Mouse (Mus musculus): Measurements from ENCODE around the gene Exoc2. TPM values are rescaled to one million over a fixed set of nuclear protein-coding genes. Genes with fewer than 3 reads are reported as not detected.

Gene Exoc2
- total and polyA plus RNA-seq, 2 experiments, result 3.3 to 10.9 TPM

- Histone ChIP-seq H3K79me2 (ENCODE audit: control insufficient read depth, insufficient read depth, low read length) (no peaks in the 10 kb centered on the region), H3K4me3 (ENCODE audit: insufficient read depth, low read depth, low read length) (no peak overlapping the region), H3K4me1 (ENCODE audit: control insufficient read depth, insufficient read depth, low read length) (peaks cover 5% of the 10 kb centered on the region; the same call in 1 of the 2 replicates), H3K27ac (replicated peaks; ENCODE audit: insufficient read depth, low read depth, low read length) (no peak overlapping the region), H3K36me3 (ENCODE audit: control insufficient read depth, insufficient read depth, low read length) (no peaks in the 10 kb centered on the region), H3K9ac (ENCODE audit: low read depth, low read length) (no peak overlapping the region), H3K27me3 (ENCODE audit: control insufficient read depth, insufficient read depth, low read length) (no peaks in the 10 kb centered on the region)
- no peak for DNase-seq (ENCODE audit: extremely low read depth, low read depth, low spot score)
- TF ChIP-seq POLR2A (IDR thresholded peaks at IDR 0.05; ENCODE audit: extremely low read depth, insufficient read depth, low read length) (no peak), CTCF (IDR thresholded peaks at IDR 0.05; ENCODE audit: low read depth, low read length) (no peak)
- 46% methylated on average over 2 of the region's 2 CpGs for WGBS
Measured at GRCm38 (mm10) chr13:30781905-30782304, 192.0 kb downstream of the Exoc2 start.

- DNase-seq (ENCODE audit: extremely low read depth, low read depth, low spot score), result no peak
- Histone ChIP-seq H3K9ac (ENCODE audit: low read depth, low read length) (no peak overlapping the region), H3K79me2 (ENCODE audit: control insufficient read depth, insufficient read depth, low read length) (no peaks in the 10 kb centered on the region), H3K36me3 (ENCODE audit: control insufficient read depth, insufficient read depth, low read length) (no peaks in the 10 kb centered on the region), H3K4me3 (ENCODE audit: insufficient read depth, low read depth, low read length) (no peak overlapping the region), H3K27ac (replicated peaks; ENCODE audit: insufficient read depth, low read depth, low read length) (no peak overlapping the region), H3K4me1 (ENCODE audit: control insufficient read depth, insufficient read depth, low read length) (no peaks in the 10 kb centered on the region), H3K27me3 (ENCODE audit: control insufficient read depth, insufficient read depth, low read length) (no peaks in the 10 kb centered on the region; the same call in 1 of the 2 replicates)
- TF ChIP-seq POLR2A (IDR thresholded peaks at IDR 0.05; ENCODE audit: extremely low read depth, insufficient read depth, low read length) (no peak), CTCF (IDR thresholded peaks at IDR 0.05; ENCODE audit: low read depth, low read length) (no peak)
- 68% methylated on average over 11 of the region's 11 CpGs for WGBS
Measured at GRCm38 (mm10) chr13:30777678-30778179, 196.2 kb downstream of the Exoc2 start.

GRCm38 (mm10) chr13:30776021-30776420 is 197.9 kb downstream of the Exoc2 start:
- no peaks in the 10 kb centered on the region for H3K36me3 ChIP-seq (ENCODE audit: control insufficient read depth, insufficient read depth, low read length)
- WGBS, result 90% methylated on average over 2 of the region's 2 CpGs
- no peak overlapping the region for H3K4me3 ChIP-seq (ENCODE audit: insufficient read depth, low read depth, low read length)

GRCm38 (mm10) chr13:30767477-30768127 is 206.3 kb downstream of the Exoc2 start:
- 74% methylated on average over 6 of the region's 6 CpGs for WGBS
- Histone ChIP-seq H3K36me3 (ENCODE audit: control insufficient read depth, insufficient read depth, low read length) (no peaks in the 10 kb centered on the region), H3K4me3 (ENCODE audit: insufficient read depth, low read depth, low read length) (no peak overlapping the region), H3K79me2 (ENCODE audit: control insufficient read depth, insufficient read depth, low read length) (no peaks in the 10 kb centered on the region), H3K4me1 (ENCODE audit: control insufficient read depth, insufficient read depth, low read length) (no peaks in the 10 kb centered on the region), H3K9ac (ENCODE audit: low read depth, low read length) (no peak overlapping the region), H3K27me3 (ENCODE audit: control insufficient read depth, insufficient read depth, low read length) (no peaks in the 10 kb centered on the region), H3K27ac (replicated peaks; ENCODE audit: insufficient read depth, low read depth, low read length) (no peak overlapping the region)
- peak; percentile 18 for DNase-seq (ENCODE audit: extremely low read depth, low read depth, low spot score)
- TF ChIP-seq CTCF (IDR thresholded peaks at IDR 0.05; ENCODE audit: low read depth, low read length), result no peak
- TF ChIP-seq POLR2A (IDR thresholded peaks at IDR 0.05; ENCODE audit: extremely low read depth, insufficient read depth, low read length), result no peak

More at GRCm38 (mm10) chr13:30776021-30776420, 197.9 kb downstream of the Exoc2 start:
- H3K27me3 ChIP-seq (ENCODE audit: control insufficient read depth, insufficient read depth, low read length), result no peaks in the 10 kb centered on the region; the same call in 1 of the 2 replicates
- H3K9ac ChIP-seq (ENCODE audit: low read depth, low read length), result no peak overlapping the region
- no peak overlapping the region for H3K27ac ChIP-seq (replicated peaks; ENCODE audit: insufficient read depth, low read depth, low read length)
- H3K4me1 ChIP-seq (ENCODE audit: control insufficient read depth, insufficient read depth, low read length), result no peaks in the 10 kb centered on the region
- no peak for DNase-seq (ENCODE audit: extremely low read depth, low read depth, low spot score)
- TF ChIP-seq CTCF (IDR thresholded peaks at IDR 0.05; ENCODE audit: low read depth, low read length) (no peak), POLR2A (IDR thresholded peaks at IDR 0.05; ENCODE audit: extremely low read depth, insufficient read depth, low read length) (no peak)
- H3K79me2 ChIP-seq (ENCODE audit: control insufficient read depth, insufficient read depth, low read length), result no peaks in the 10 kb centered on the region

GRCm38 (mm10) chr13:30766636-30767476 is 207.0 kb downstream of the Exoc2 start:
- Histone ChIP-seq H3K36me3 (ENCODE audit: control insufficient read depth, insufficient read depth, low read length) (no peaks in the 10 kb centered on the region), H3K27me3 (ENCODE audit: control insufficient read depth, insufficient read depth, low read length) (no peaks in the 10 kb centered on the region), H3K4me1 (ENCODE audit: control insufficient read depth, insufficient read depth, low read length) (no peaks in the 10 kb centered on the region), H3K27ac (replicated peaks; ENCODE audit: insufficient read depth, low read depth, low read length) (peak overlapping the region; percentile 5), H3K79me2 (ENCODE audit: control insufficient read depth, insufficient read depth, low read length) (no peaks in the 10 kb centered on the region), H3K4me3 (ENCODE audit: insufficient read depth, low read depth, low read length) (no peak overlapping the region), H3K9ac (ENCODE audit: low read depth, low read length) (no peak overlapping the region)
- TF ChIP-seq POLR2A (IDR thresholded peaks at IDR 0.05; ENCODE audit: extremely low read depth, insufficient read depth, low read length) (no peak), CTCF (IDR thresholded peaks at IDR 0.05; ENCODE audit: low read depth, low read length) (no peak)
- DNase-seq (ENCODE audit: extremely low read depth, low read depth, low spot score), result peak; percentile 17
- WGBS, result 78% methylated on average over 5 of the region's 5 CpGs
